Mouse (Mus musculus) neural tube, embryonic 13.5 days (tissue): ENCODE measurements around the gene Cdc14a. TPM values are rescaled to one million over a fixed set of nuclear protein-coding genes. Genes with fewer than 3 reads are reported as not detected.
A peak's percentile ranks its signal among the peaks of the same experiment; 100 is the strongest.

Experiments used
- ATAC-seq: fragments of 200-750 bp; cut with Nextera tagmentation; 2 replicates; pipeline ENCODE4 v1.8.0; 2017; ENCODE audit warnings: low read depth, mild to moderate bottlenecking, moderate TSS enrichment, moderate library complexity
- H3K27ac ChIP-seq: fragments of 300-500 bp; sonication (generic); replicated peaks from 2 replicates; pipeline ENCODE4 v1.5.1; 2015; ENCODE audit warnings: moderate library complexity, mild to moderate bottlenecking, inconsistent platforms
- H3K27me3 ChIP-seq: fragments of 300-500 bp; sonication (generic); 2 replicates; pipeline ENCODE4 v1.6.1; 2015; ENCODE audit warnings: mild to moderate bottlenecking, inconsistent platforms
- H3K36me3 ChIP-seq: fragments of 300-500 bp; sonication (generic); 2 replicates; pipeline ENCODE4 v1.6.1; 2015; ENCODE audit warnings: mild to moderate bottlenecking, inconsistent platforms
- H3K4me1 ChIP-seq: fragments of 300-500 bp; sonication (generic); replicated peaks from 2 replicates; pipeline ENCODE4 v1.6.1; 2015; ENCODE audit warnings: inconsistent platforms
- H3K4me2 ChIP-seq: fragments of 300-500 bp; sonication (generic); 2 replicates; pipeline ENCODE4 v1.6.1; 2015; ENCODE audit warnings: inconsistent platforms, mild to moderate bottlenecking, moderate library complexity
- H3K4me3 ChIP-seq: fragments of 300-500 bp; sonication (generic); 2 replicates; pipeline ENCODE4 v1.5.1; 2015; ENCODE audit warnings: mild to moderate bottlenecking, inconsistent platforms
- H3K9ac ChIP-seq: fragments of 300-500 bp; sonication (generic); 2 replicates; pipeline ENCODE4 v1.6.1; 2015; ENCODE audit warnings: moderate library complexity, mild to moderate bottlenecking, inconsistent platforms
- H3K9me3 ChIP-seq: fragments of 300-500 bp; sonication (generic); 2 replicates; pipeline ENCODE4 v1.6.1; 2016; ENCODE audit warnings: inconsistent platforms
- WGBS: fragments of 180-500 bp; shearing (Covaris S2); methylation state at CpG from one replicate; pipeline ENCODE4 v1.1.7; 2015; 5-methylcytosine and 5-hydroxymethylcytosine counted together
- polyA plus RNA-seq: library from polyadenylated mRNA; unstranded; fragments of >200 nt; fragmentation: Nextera tagmentation; extraction: Ambion mirVana; gene quantifications from 2 replicates; pipeline ENCODE4 v1.2.1, GENCODE M21; 2015

The Cdc14a gene
- 6.4 and 7.4 TPM in 2 replicates for polyA plus RNA-seq

GRCm38 (mm10) chr3:116423353-116424159 lies at the start of gene Cdc14a:
Gene Cdc14a, minus strand, starts transcription at chr3:116424032.
- Histone ChIP-seq H3K4me2 (peak within 1 kb of the TSS; percentile 70), H3K4me3 (peak within 1 kb of the TSS; percentile 98), H3K9ac (peak within 1 kb of the TSS; percentile 95), H3K27ac (peak within 1 kb of the TSS; percentile 91), H3K36me3 (0 out of 2 replicates have a peak, but pooled peaks cover 1% of the 10 kb centered on the region), H3K4me1 (peaks cover 38% of the 10 kb centered on the region), H3K9me3 (no peaks in the 10 kb centered on the region), H3K27me3 (no peaks in the 10 kb centered on the region)
- 0% methylated on average over 62 of the region's 64 CpGs for WGBS
- peak; percentile 92 for ATAC-seq

- H3K4me2 ChIP-seq: no peak overlapping the region
- H3K27ac ChIP-seq: no peak overlapping the region
- no peak overlapping the region for H3K9ac ChIP-seq
- WGBS: 92% methylated on average over 12 of the region's 12 CpGs
- ATAC-seq: no peak
- no peaks in the 10 kb centered on the region for H3K9me3 ChIP-seq
- no peaks in the 10 kb centered on the region for H3K27me3 ChIP-seq
- no peak overlapping the region for H3K4me3 ChIP-seq
- H3K36me3 ChIP-seq: no peaks in the 10 kb centered on the region
- H3K4me1 ChIP-seq: no peaks in the 10 kb centered on the region
Measured at GRCm38 (mm10) chr3:116465709-116466108, 41.9 kb upstream of the Cdc14a start.

DNA sequence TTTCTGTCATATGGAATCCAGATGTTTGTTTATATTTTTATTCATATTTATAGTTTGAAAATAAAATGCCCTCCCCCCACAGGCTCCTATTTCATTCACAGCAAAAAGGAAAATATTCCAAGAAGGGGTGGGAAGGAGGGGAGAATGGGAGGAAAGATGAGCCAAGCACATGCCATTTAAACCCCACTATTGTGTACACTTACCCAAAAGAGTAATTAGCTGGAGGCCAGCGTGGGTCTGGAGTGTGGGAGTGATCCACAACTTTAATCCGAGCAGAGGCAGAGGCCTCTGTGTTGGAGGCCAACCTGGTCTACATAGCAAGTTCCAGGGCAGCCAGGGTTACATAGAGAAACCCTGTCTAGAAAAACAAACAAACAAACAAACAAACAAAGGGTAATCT lies 40.5 kb upstream of the Cdc14a start:
- H3K4me3 ChIP-seq: no peak overlapping the region
- no peak overlapping the region for H3K9ac ChIP-seq
- no peaks in the 10 kb centered on the region for H3K4me1 ChIP-seq
- no peaks in the 10 kb centered on the region for H3K27me3 ChIP-seq
- H3K9me3 ChIP-seq: no peaks in the 10 kb centered on the region
- no peak for ATAC-seq
- WGBS: 55% methylated on average over 2 of the region's 2 CpGs
- no peak overlapping the region for H3K27ac ChIP-seq
- H3K4me2 ChIP-seq: no peak overlapping the region
- no peaks in the 10 kb centered on the region for H3K36me3 ChIP-seq

GRCm38 (mm10) chr3:116461053-116461452 lies 37.2 kb upstream of the Cdc14a start:
- H3K4me3 ChIP-seq: no peak overlapping the region
- H3K36me3 ChIP-seq: no peaks in the 10 kb centered on the region
- 74% methylated on average over 4 of the region's 4 CpGs for WGBS
- peaks cover 10% of the 10 kb centered on the region for H3K9me3 ChIP-seq
- H3K4me2 ChIP-seq: no peak overlapping the region
- no peaks in the 10 kb centered on the region for H3K27me3 ChIP-seq
- ATAC-seq: no peak
- H3K27ac ChIP-seq: no peak overlapping the region
- no peaks in the 10 kb centered on the region for H3K4me1 ChIP-seq
- H3K9ac ChIP-seq: no peak overlapping the region

GRCm38 (mm10) chr3:116454529-116454928 lies 30.7 kb upstream of the Cdc14a start:
- peaks cover 20% of the 10 kb centered on the region for H3K9me3 ChIP-seq
- 88% methylated on average over 1 of the region's 1 CpGs for WGBS
- no peaks in the 10 kb centered on the region for H3K4me1 ChIP-seq
- no peak overlapping the region for H3K27ac ChIP-seq
- no peak overlapping the region for H3K4me3 ChIP-seq
- H3K36me3 ChIP-seq: no peaks in the 10 kb centered on the region
- ATAC-seq: no peak
- H3K4me2 ChIP-seq: no peak overlapping the region
- no peak overlapping the region for H3K9ac ChIP-seq
- H3K27me3 ChIP-seq: no peaks in the 10 kb centered on the region

GRCm38 (mm10) chr3:116450741-116451140 lies 26.9 kb upstream of the Cdc14a start:
- Histone ChIP-seq H3K27me3 (no peaks in the 10 kb centered on the region), H3K27ac (no peak overlapping the region), H3K36me3 (no peaks in the 10 kb centered on the region), H3K4me2 (no peak overlapping the region), H3K9me3 (peaks cover 10% of the 10 kb centered on the region), H3K4me1 (no peaks in the 10 kb centered on the region), H3K4me3 (no peak overlapping the region), H3K9ac (no peak overlapping the region)
- 84% methylated on average over 3 of the region's 3 CpGs for WGBS
- ATAC-seq: no peak

- ATAC-seq: no peak
- H3K4me3 ChIP-seq: no peak overlapping the region
- no peaks in the 10 kb centered on the region for H3K4me1 ChIP-seq
- H3K36me3 ChIP-seq: no peaks in the 10 kb centered on the region
- no peaks in the 10 kb centered on the region for H3K9me3 ChIP-seq
- no peak overlapping the region for H3K27ac ChIP-seq
- H3K27me3 ChIP-seq: no peaks in the 10 kb centered on the region
- no peak overlapping the region for H3K4me2 ChIP-seq
- no peak overlapping the region for H3K9ac ChIP-seq
- WGBS: 90% methylated on average over 9 of the region's 9 CpGs
Measured at GRCm38 (mm10) chr3:116444327-116444726, 20.5 kb upstream of the Cdc14a start.

DNA sequence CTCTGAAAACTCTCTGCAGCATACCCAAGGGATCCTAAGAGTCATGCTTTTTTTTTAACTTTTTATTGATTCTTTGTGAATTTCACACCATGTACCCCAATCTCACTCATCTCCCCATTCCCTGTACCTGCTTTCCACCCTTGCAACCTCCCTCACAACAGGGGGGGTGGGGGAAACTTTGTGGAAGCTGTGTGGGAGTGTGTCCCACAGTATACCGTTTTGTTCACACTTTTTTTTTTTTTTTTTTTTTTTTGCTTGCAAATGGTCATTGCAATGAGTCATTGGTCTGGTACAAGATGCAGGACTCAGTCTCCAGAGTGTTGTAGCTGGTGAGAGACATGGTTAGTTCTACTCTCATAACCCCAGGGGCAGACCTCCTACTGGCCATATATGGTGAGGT lies 19.0 kb upstream of the Cdc14a start:
- no peak overlapping the region for H3K9ac ChIP-seq
- H3K4me3 ChIP-seq: no peak overlapping the region
- H3K27ac ChIP-seq: no peak overlapping the region
- H3K4me2 ChIP-seq: no peak overlapping the region
- ATAC-seq: no peak
- no peaks in the 10 kb centered on the region for H3K4me1 ChIP-seq
- H3K36me3 ChIP-seq: no peaks in the 10 kb centered on the region
- H3K27me3 ChIP-seq: no peaks in the 10 kb centered on the region
- WGBS: 100% methylated on average over 1 of the region's 1 CpGs
- H3K9me3 ChIP-seq: no peaks in the 10 kb centered on the region

- Histone ChIP-seq H3K9ac (no peak overlapping the region), H3K27me3 (no peaks in the 10 kb centered on the region), H3K36me3 (no peaks in the 10 kb centered on the region), H3K4me1 (no peaks in the 10 kb centered on the region), H3K4me3 (no peak overlapping the region), H3K27ac (no peak overlapping the region), H3K4me2 (no peak overlapping the region), H3K9me3 (no peaks in the 10 kb centered on the region)
- ATAC-seq: no peak
- WGBS: 92% methylated on average over 15 of the region's 15 CpGs
Measured at GRCm38 (mm10) chr3:116441518-116442205, 17.8 kb upstream of the Cdc14a start.

GRCm38 (mm10) chr3:116440066-116440997 lies 16.5 kb upstream of the Cdc14a start:
- H3K27ac ChIP-seq: no peak overlapping the region
- H3K27me3 ChIP-seq: no peaks in the 10 kb centered on the region
- WGBS: 78% methylated on average over 8 of the region's 8 CpGs
- no peaks in the 10 kb centered on the region for H3K4me1 ChIP-seq
- no peaks in the 10 kb centered on the region for H3K9me3 ChIP-seq
- no peak overlapping the region for H3K9ac ChIP-seq
- no peaks in the 10 kb centered on the region for H3K36me3 ChIP-seq
- no peak overlapping the region for H3K4me2 ChIP-seq
- H3K4me3 ChIP-seq: no peak overlapping the region
- no peak for ATAC-seq

DNA sequence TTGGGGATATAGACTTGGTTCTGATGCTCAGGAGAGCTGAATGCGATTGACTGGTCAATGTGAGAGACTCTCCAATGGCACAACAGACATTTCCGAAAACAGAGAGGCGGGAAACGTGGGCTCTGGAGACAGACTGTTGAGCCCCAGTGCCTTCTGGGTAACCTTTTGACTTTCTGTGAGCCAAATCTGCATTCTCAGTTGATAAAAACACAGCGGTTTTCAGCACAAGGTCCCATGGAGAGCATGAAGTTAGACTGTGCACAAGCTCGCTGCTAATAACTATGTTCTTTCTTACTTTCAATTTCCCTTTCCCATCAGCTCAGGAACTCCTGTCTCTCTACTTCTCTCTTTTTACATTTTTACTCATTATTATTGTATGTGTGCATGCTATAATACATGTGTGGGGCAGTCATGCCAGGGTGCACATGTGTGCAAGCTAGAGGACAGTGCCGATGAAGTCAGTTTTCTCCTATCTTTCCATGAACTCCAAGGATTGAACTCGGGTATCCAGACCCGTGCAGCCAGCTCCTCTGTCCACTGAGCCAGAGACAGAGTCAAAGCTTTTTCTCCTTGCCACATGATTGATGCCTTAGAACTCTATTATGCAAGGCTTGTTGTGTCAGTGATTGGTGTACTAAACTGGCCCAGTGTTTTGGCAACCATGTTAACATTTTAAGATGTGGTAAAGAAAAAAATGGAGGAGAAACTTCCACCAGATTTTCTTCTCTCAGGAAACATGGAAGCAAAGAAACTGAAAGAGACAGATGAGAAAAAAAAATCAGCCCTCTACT lies 13.2 kb upstream of the Cdc14a start:
- Histone ChIP-seq H3K9ac (no peak overlapping the region), H3K36me3 (no peaks in the 10 kb centered on the region), H3K27me3 (no peaks in the 10 kb centered on the region), H3K4me3 (no peak overlapping the region), H3K9me3 (no peaks in the 10 kb centered on the region), H3K27ac (no peak overlapping the region), H3K4me1 (no peaks in the 10 kb centered on the region), H3K4me2 (no peak overlapping the region)
- WGBS: 79% methylated on average over 9 of the region's 9 CpGs
- ATAC-seq: no peak
